Mouse (Mus musculus) effector memory CD4-positive, alpha-beta T cell, adult 5 months (primary cell): ENCODE data around the gene Zfp574. TPM values are rescaled to one million over a fixed set of nuclear protein-coding genes. Genes with fewer than 3 reads are reported as not detected.

Experiments
- polyA plus RNA-seq: library from polyadenylated mRNA; unstranded; fragments of 100-300 nt; shearing (Covaris generic); gene quantifications from one replicate; pipeline ENCODE4 v1.2.1, GENCODE M21; 2017

The Zfp574 gene
- polyA plus RNA-seq = 27.5 TPM

DNA sequence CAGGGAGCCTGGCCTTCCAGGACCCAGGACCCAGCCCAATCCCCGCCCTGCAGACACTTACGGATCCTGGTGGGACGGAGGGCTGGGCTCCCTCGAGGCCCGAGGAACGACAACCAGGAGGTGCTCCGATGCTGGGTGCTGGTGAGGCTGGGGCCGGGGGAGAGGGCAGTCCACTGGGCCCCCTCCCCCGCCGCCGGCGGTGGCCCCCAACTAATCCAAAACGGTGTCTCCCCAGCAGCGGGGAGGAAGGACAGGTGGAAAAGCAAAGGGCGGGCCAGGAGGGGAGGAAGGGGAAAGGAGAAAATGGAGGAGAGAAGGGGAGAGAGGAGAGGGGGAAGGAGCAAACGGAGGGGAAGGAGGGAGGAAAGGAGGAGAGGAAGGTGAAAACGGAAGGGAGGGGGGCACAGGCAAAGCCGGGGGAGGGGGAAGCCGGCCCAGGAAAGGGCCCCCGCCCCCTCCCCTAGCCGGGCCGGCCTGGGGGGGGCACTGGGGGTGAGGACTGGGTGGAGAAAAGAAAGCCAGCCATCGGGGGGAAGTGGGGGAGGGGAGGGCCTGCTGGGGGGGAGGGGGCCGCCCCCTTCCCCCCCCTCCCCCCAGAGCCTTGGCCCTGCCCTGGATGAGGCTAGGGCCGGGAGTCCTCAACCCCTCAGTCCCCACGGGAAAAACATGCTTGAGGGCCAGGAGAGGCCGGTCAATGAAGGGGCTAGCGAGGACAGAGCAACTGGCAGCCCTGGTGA lies at the start of gene Zfp574, which contains the start of gene Grik5:
Zfp574 (plus strand) TSS at position 589 of the 737 bp plus-strand sequence.
Grik5 (minus strand) TSS at position 368 of the 737 bp plus-strand sequence.

Other genes starting within 250 kb of the Zfp574 start
- gene Gm9844, start 210.4 kb upstream of the Zfp574 start, polyA plus RNA-seq = 27.8 TPM
- not detected for gene Lypd4, start 202.6 kb upstream of the Zfp574 start, polyA plus RNA-seq
- not detected for gene Dmrtc2, start 202.5 kb upstream of the Zfp574 start, polyA plus RNA-seq
- gene Rps19, start 188.2 kb upstream of the Zfp574 start, polyA plus RNA-seq = 4,849 TPM
- gene Cd79a, start 175.2 kb upstream of the Zfp574 start, polyA plus RNA-seq = 2.1 TPM
- gene Arhgef1, start 169.7 kb upstream of the Zfp574 start, polyA plus RNA-seq = 1,125 TPM
- not detected for gene Gm4881, start 128.1 kb upstream of the Zfp574 start, polyA plus RNA-seq
- gene Rabac1, start 99.8 kb upstream of the Zfp574 start, polyA plus RNA-seq = 808 TPM
- 21.3 TPM for gene Atp1a3, start 66.6 kb upstream of the Zfp574 start, polyA plus RNA-seq
- gene Grik5, start 221 bp upstream of the Zfp574 start, polyA plus RNA-seq = 2.6 TPM
- 62.9 TPM for gene Pou2f2, start 107.2 kb downstream of the Zfp574 start, polyA plus RNA-seq
- gene Dedd2, start 148.0 kb downstream of the Zfp574 start, polyA plus RNA-seq = 118 TPM
- 1.9 TPM for gene Zfp526, start 148.9 kb downstream of the Zfp574 start, polyA plus RNA-seq
- 88.4 TPM for gene Gsk3a, start 165.3 kb downstream of the Zfp574 start, polyA plus RNA-seq
- gene Erf, start 178.2 kb downstream of the Zfp574 start, polyA plus RNA-seq = 4.5 TPM
- gene Cic, start 195.1 kb downstream of the Zfp574 start, polyA plus RNA-seq = 38.1 TPM
- gene Pafah1b3, start 225.4 kb downstream of the Zfp574 start, polyA plus RNA-seq = 20.5 TPM
- not detected for gene Prr19, start 228.8 kb downstream of the Zfp574 start, polyA plus RNA-seq
- not detected for gene Tmem145, start 233.5 kb downstream of the Zfp574 start, polyA plus RNA-seq
- 0.25 TPM for gene Megf8, start 244.6 kb downstream of the Zfp574 start, polyA plus RNA-seq